Mouse (Mus musculus): ENCODE results near the gene Sec61a2.

GRCm38 (mm10) chr2:5939911-5940310, 44.7 kb upstream of the Sec61a2 start:
- TF ChIP-seq POLR2A (IDR thresholded peaks at IDR 0.05; ENCODE audit: borderline replicate concordance, low read depth, low read length) (no peak), CTCF (IDR thresholded peaks at IDR 0.05; ENCODE audit: low read depth, low read length) (no peak)
